Mouse (Mus musculus) lung, postnatal 0 days (tissue): ENCODE results near the gene Txndc2. TPM values are rescaled to one million over a fixed set of nuclear protein-coding genes. Genes with fewer than 3 reads are reported as not detected.

Experiments
- ATAC-seq: fragments of 200-750 bp; cut with Nextera tagmentation; 2 replicates; pipeline ENCODE4 v1.8.0; 2017; ENCODE audit warnings: moderate library complexity
- DNase-seq: peaks from one replicate; pipeline ENCODE4 v3.0.0-alpha.2; 2016; ENCODE audit warnings: low spot score
- H3K27ac ChIP-seq: fragments of 300-500 bp; sonication (generic); 2 replicates; pipeline ENCODE4 v1.5.1; 2014; ENCODE audit warnings: antibody characterized with exemption, mild to moderate bottlenecking, low read length, mixed read lengths
- H3K27me3 ChIP-seq: fragments of 300-500 bp; sonication (generic); replicated peaks from 2 replicates; pipeline ENCODE4 v1.6.1; 2014; ENCODE audit warnings: low read length, mixed read lengths; ENCODE audit not compliant: insufficient read depth
- H3K36me3 ChIP-seq: fragments of 300-500 bp; sonication (generic); 2 replicates; pipeline ENCODE4 v1.6.1; 2014; ENCODE audit warnings: low read length, mixed read lengths; ENCODE audit not compliant: insufficient read depth
- H3K4me1 ChIP-seq: fragments of 300-500 bp; sonication (generic); 2 replicates; pipeline ENCODE4 v1.6.1; 2014; ENCODE audit warnings: antibody characterized with exemption, low read depth, low read length, mixed read lengths; ENCODE audit not compliant: insufficient read depth
- H3K4me2 ChIP-seq: fragments of 300-500 bp; sonication (generic); replicated peaks from 2 replicates; pipeline ENCODE4 v1.6.1; 2014; ENCODE audit warnings: low read depth, mild to moderate bottlenecking, low read length, moderate library complexity, mixed read lengths
- H3K4me3 ChIP-seq: fragments of 300-500 bp; sonication (generic); 2 replicates; pipeline ENCODE4 v1.5.1; 2014; ENCODE audit warnings: low read depth, low read length
- H3K9ac ChIP-seq: fragments of 300-500 bp; sonication (generic); replicated peaks from 2 replicates; pipeline ENCODE4 v1.6.1; 2014; ENCODE audit warnings: low read depth, mild to moderate bottlenecking
- H3K9me3 ChIP-seq: fragments of 300-500 bp; sonication (generic); 2 replicates; pipeline ENCODE4 v1.6.1; 2016; ENCODE audit warnings: low read length, mixed read lengths
- CTCF ChIP-seq: IDR thresholded peaks from 2 replicates; pipeline ENCODE4 v1.5.1; 2016; ENCODE audit warnings: antibody characterized with exemption, mild to moderate bottlenecking
- EP300 ChIP-seq: IDR thresholded peaks from 2 replicates; pipeline ENCODE4 v1.6.1; 2016; ENCODE audit warnings: antibody characterized with exemption, mild to moderate bottlenecking, control low read depth
- WGBS: fragments of 180-500 bp; shearing (Covaris S2); extraction: QIAGEN DNeasy Blood & Tissue Kit; methylation state at CpG from one replicate; pipeline ENCODE4 v1.1.7; 2014; 5-methylcytosine and 5-hydroxymethylcytosine counted together
- polyA plus RNA-seq: library from polyadenylated mRNA; unstranded; fragments of >200 nt; fragmentation: Nextera tagmentation; extraction: Ambion mirVana; gene quantifications from 2 replicates; pipeline ENCODE4 v1.2.1, GENCODE M21; 2015

The Txndc2 gene
- polyA plus RNA-seq, 1 experiment from 2014 or later: 0.12 TPM

- 38% methylated on average over 2 of the region's 2 CpGs for WGBS
- peak; percentile 61 for DNase-seq
- TF ChIP-seq EP300: no peak
- no peak for TF ChIP-seq CTCF
- no peak overlapping the region for H3K9ac ChIP-seq
- H3K9me3 ChIP-seq: no peaks in the 10 kb centered on the region
- H3K4me2 ChIP-seq: no peak overlapping the region
- no peaks in the 10 kb centered on the region; the same call in 1 of the 2 replicates for H3K4me1 ChIP-seq
- H3K27ac ChIP-seq: peak overlapping the region; percentile 87
- no peak overlapping the region for H3K4me3 ChIP-seq
- peak; percentile 61 for ATAC-seq
- H3K36me3 ChIP-seq: no peaks in the 10 kb centered on the region
- H3K27me3 ChIP-seq: no peaks in the 10 kb centered on the region
These were observed 16.4 kb upstream of the Txndc2 start for GRCm38 (mm10) chr17:65658416-65658815.

- peak overlapping the region; percentile 87 for H3K27ac ChIP-seq
- H3K9me3 ChIP-seq: no peaks in the 10 kb centered on the region
- no peaks in the 10 kb centered on the region for H3K36me3 ChIP-seq
- DNase-seq (peak; percentile 90), ATAC-seq (peak; percentile 95)
- H3K4me2 ChIP-seq: no peak overlapping the region
- no peak overlapping the region for H3K4me3 ChIP-seq
- no peaks in the 10 kb centered on the region for H3K27me3 ChIP-seq
- 61% methylated on average over 9 of the region's 9 CpGs for WGBS
- TF ChIP-seq EP300 (peak; percentile 94), CTCF (no peak)
- no peaks in the 10 kb centered on the region; the same call in 1 of the 2 replicates for H3K4me1 ChIP-seq
- H3K9ac ChIP-seq: no peak overlapping the region
These were observed 16.0 kb upstream of the Txndc2 start for GRCm38 (mm10) chr17:65657958-65658357.

- 0 out of 2 replicates have a peak, but pooled peaks cover 9% of the 10 kb centered on the region for H3K36me3 ChIP-seq
- peak overlapping the region; percentile 27; the same call in 1 of the 2 replicates for H3K27ac ChIP-seq
- no peak for DNase-seq
- H3K4me2 ChIP-seq: no peak overlapping the region
- H3K9me3 ChIP-seq: no peaks in the 10 kb centered on the region
- TF ChIP-seq EP300: no peak
- H3K27me3 ChIP-seq: no peaks in the 10 kb centered on the region
- no peaks in the 10 kb centered on the region; the same call in 1 of the 2 replicates for H3K4me1 ChIP-seq
- 93% methylated on average over 6 of the region's 6 CpGs for WGBS
- no peak for ATAC-seq
- no peak overlapping the region for H3K4me3 ChIP-seq
- no peak overlapping the region for H3K9ac ChIP-seq
These were observed 14.8 kb upstream of the Txndc2 start for GRCm38 (mm10) chr17:65656731-65657130.

- H3K36me3 ChIP-seq: 0 out of 2 replicates have a peak, but pooled peaks cover 9% of the 10 kb centered on the region
- TF ChIP-seq EP300 (no peak), CTCF (no peak)
- no peaks in the 10 kb centered on the region; the same call in 1 of the 2 replicates for H3K4me1 ChIP-seq
- DNase-seq: no peak
- no peaks in the 10 kb centered on the region for H3K27me3 ChIP-seq
- no peak overlapping the region for H3K4me3 ChIP-seq
- H3K27ac ChIP-seq: peak overlapping the region; percentile 59
- H3K4me2 ChIP-seq: no peak overlapping the region
- 67% methylated on average over 8 of the region's 8 CpGs for WGBS
- no peak for ATAC-seq
- no peak overlapping the region for H3K9ac ChIP-seq
- H3K9me3 ChIP-seq: no peaks in the 10 kb centered on the region
These were observed 14.1 kb upstream of the Txndc2 start for GRCm38 (mm10) chr17:65656076-65656475.

- Histone ChIP-seq H3K4me3 (no peak overlapping the region), H3K4me1 (no peaks in the 10 kb centered on the region; the same call in 1 of the 2 replicates), H3K36me3 (0 out of 2 replicates have a peak, but pooled peaks cover 9% of the 10 kb centered on the region), H3K9ac (no peak overlapping the region), H3K27me3 (no peaks in the 10 kb centered on the region), H3K27ac (peak overlapping the region; percentile 59), H3K9me3 (no peaks in the 10 kb centered on the region), H3K4me2 (no peak overlapping the region)
- peak; percentile 56 for DNase-seq
- WGBS: 56% methylated on average over 4 of the region's 4 CpGs
- TF ChIP-seq CTCF: no peak
- ATAC-seq: peak; percentile 41
These were observed 13.6 kb upstream of the Txndc2 start for GRCm38 (mm10) chr17:65655608-65656007.

GRCm38 (mm10) chr17:65650598-65650997 lies 8.6 kb upstream of the Txndc2 start:
- H3K4me1 ChIP-seq: no peaks in the 10 kb centered on the region
- H3K4me3 ChIP-seq: no peak overlapping the region
- H3K36me3 ChIP-seq: 0 out of 2 replicates have a peak, but pooled peaks cover 9% of the 10 kb centered on the region
- H3K27me3 ChIP-seq: no peaks in the 10 kb centered on the region
- no peak overlapping the region for H3K27ac ChIP-seq
- ATAC-seq (no peak), DNase-seq (no peak)
- no peak overlapping the region for H3K4me2 ChIP-seq
- no peaks in the 10 kb centered on the region for H3K9me3 ChIP-seq
- 97% methylated on average over 6 of the region's 6 CpGs for WGBS
- H3K9ac ChIP-seq: no peak overlapping the region
- TF ChIP-seq CTCF: no peak
- no peak for TF ChIP-seq EP300

GRCm38 (mm10) chr17:65649175-65649493 lies 7.2 kb upstream of the Txndc2 start:
- no peak overlapping the region for H3K4me2 ChIP-seq
- WGBS: 92% methylated on average over 2 of the region's 2 CpGs
- no peaks in the 10 kb centered on the region for H3K27me3 ChIP-seq

More at GRCm38 (mm10) chr17:65649175-65649493, 7.2 kb upstream of the Txndc2 start:
- 0 out of 2 replicates have a peak, but pooled peaks cover 9% of the 10 kb centered on the region for H3K36me3 ChIP-seq
- TF ChIP-seq CTCF (no peak), EP300 (no peak)
- no peaks in the 10 kb centered on the region for H3K9me3 ChIP-seq
- no peaks in the 10 kb centered on the region for H3K4me1 ChIP-seq
- H3K4me3 ChIP-seq: no peak overlapping the region
- H3K27ac ChIP-seq: no peak overlapping the region
- no peak for DNase-seq
- H3K9ac ChIP-seq: no peak overlapping the region
- ATAC-seq: no peak
